Comparison of ENCODE assay signal across 19 mouse cellular contexts in genomic region chr6:146404876-146405275, GRCm38 (mm10).
A peak's percentile ranks its signal among the peaks of the same experiment; 100 is the strongest.
DNase-seq lines count a peak whose midpoint lies in the region; ATAC-seq lines count a peak whose summit lies in the region.
"Had no signal": no experiment of that assay in that cellular context is flagged by ENCODE, and none has a peak within 500 bp of the region (broad histone marks: within the 10 kb centered on the region; RNA-seq: fewer than 3 reads in every experiment).

No protein-coding gene starts in this region.

- no peaks in the 10 kb centered on the region for H3K9me3 ChIP-seq in forebrain, embryonic 13.5 days (replicated peaks)
- H3K9me3 ChIP-seq in forebrain, embryonic 11.5 days (ENCODE audit: control insufficient read depth, low read length): no peaks in the 10 kb centered on the region
- no peaks in the 10 kb centered on the region for H3K9me3 ChIP-seq in limb, embryonic 10.5 days (replicated peaks)
- H3K9me3 ChIP-seq: embryonic facial prominence, embryonic 12.5 days; G1E; hindbrain, embryonic 15.5 days; neural tube, embryonic 13.5 days; stomach, embryonic 15.5 days had no signal

- peak overlapping the region; percentile 14; the same call in 1 of the 2 replicates for H3K4me2 ChIP-seq in forebrain, embryonic 13.5 days
- no peak overlapping the region for H3K4me2 ChIP-seq in forebrain, embryonic 11.5 days (ENCODE audit: low read depth, low read length, severe bottlenecking)
- H3K4me2 ChIP-seq: embryonic facial prominence, embryonic 12.5 days; heart, embryonic 11.5 days; hindbrain, embryonic 15.5 days; neural tube, embryonic 13.5 days; stomach, embryonic 15.5 days had no signal

- H3K9ac ChIP-seq in forebrain, embryonic 13.5 days: 0 out of 2 replicates have a peak overlapping the region, but pooled peaks have one; percentile 12
- H3K9ac ChIP-seq in forebrain, embryonic 11.5 days (ENCODE audit: low read length): no peak overlapping the region
- H3K9ac ChIP-seq: embryonic facial prominence, embryonic 12.5 days; hindbrain, embryonic 15.5 days; neural tube, embryonic 13.5 days; stomach, embryonic 15.5 days had no signal

- peaks cover 21% of the 10 kb centered on the region for H3K4me1 ChIP-seq in forebrain, embryonic 13.5 days
- peaks cover 4% of the 10 kb centered on the region; the same call in 1 of the 2 replicates for H3K4me1 ChIP-seq in forebrain, embryonic 11.5 days (replicated peaks; ENCODE audit: control insufficient read depth, insufficient read depth, low read length)
- H3K4me1 ChIP-seq in limb, embryonic 10.5 days: peaks cover 29% of the 10 kb centered on the region

- no peak for ATAC-seq in forebrain, embryonic 13.5 days
- no peak for ATAC-seq in forebrain, embryonic 11.5 days (replicated peaks; ENCODE audit: low FRiP score)
- ATAC-seq: CD4-positive, CD25-positive, alpha-beta regulatory T cell, adult 4 months; intestine, embryonic 16.5 days had no signal

- no peaks in the 10 kb centered on the region for H3K36me3 ChIP-seq in forebrain, embryonic 13.5 days (ENCODE audit: poor library complexity, severe bottlenecking)
- no peaks in the 10 kb centered on the region for H3K36me3 ChIP-seq in forebrain, embryonic 11.5 days (ENCODE audit: control insufficient read depth, insufficient read depth, low read length)
- no peaks in the 10 kb centered on the region for H3K36me3 ChIP-seq in limb, embryonic 10.5 days
- H3K36me3 ChIP-seq: embryonic facial prominence, embryonic 12.5 days; hindbrain, embryonic 15.5 days; neural tube, embryonic 13.5 days; stomach, embryonic 15.5 days had no signal

- WGBS in forebrain, embryonic 13.5 days: 76% methylated on average over 4 of the region's 4 CpGs
- WGBS in forebrain, embryonic 11.5 days: 93% methylated on average over 4 of the region's 4 CpGs
- WGBS in limb, embryonic 10.5 days: 89% methylated on average over 4 of the region's 4 CpGs

- H3K4me3 ChIP-seq in forebrain, embryonic 13.5 days: no peak overlapping the region
- no peak overlapping the region for H3K4me3 ChIP-seq in forebrain, embryonic 11.5 days (ENCODE audit: low read depth, low read length)
- no peak overlapping the region for H3K4me3 ChIP-seq in limb, embryonic 10.5 days
- H3K4me3 ChIP-seq: embryonic facial prominence, embryonic 12.5 days; hindbrain, embryonic 15.5 days; layer of hippocampus, adult 2 months; neural tube, embryonic 13.5 days; stomach, embryonic 15.5 days had no signal

- H3K27ac ChIP-seq in forebrain, embryonic 13.5 days: peak overlapping the region; percentile 14; the same call in 1 of the 2 replicates
- no peak overlapping the region for H3K27ac ChIP-seq in forebrain, embryonic 11.5 days (ENCODE audit: low read depth, low read length)
- H3K27ac ChIP-seq in limb, embryonic 10.5 days: peak overlapping the region; percentile 6; the same call in 1 of the 2 replicates
- H3K27ac ChIP-seq: hindbrain, embryonic 15.5 days; kidney, postnatal 0 days; layer of hippocampus, adult 2 months; neural tube, embryonic 13.5 days; stomach, embryonic 15.5 days had no signal

- DNase-seq in forebrain, embryonic 11.5 days (ENCODE audit: low spot score): no peak
- DNase-seq in right cerebral cortex, adult 18-20 months: peak; percentile 76
- DNase-seq in right cerebral cortex, postnatal 10 days (ENCODE audit: low spot score in 2 of 2): no peak
- DNase-seq in limb, embryonic 10.5 days (ENCODE audit: low spot score): no peak
- no peak for DNase-seq in thymus, postnatal 10 days (ENCODE audit: low spot score in 2 of 2)
- DNase-seq in adrenal gland, adult 2 months: no peak
- DNase-seq in adrenal gland, postnatal 25 days: no peak
- DNase-seq: cerebellum, adult 11-12 months had no signal

- H3K27me3 ChIP-seq in forebrain, embryonic 13.5 days: no peaks in the 10 kb centered on the region
- no peaks in the 10 kb centered on the region for H3K27me3 ChIP-seq in forebrain, embryonic 11.5 days (ENCODE audit: control insufficient read depth, insufficient read depth, low read length)
- no peaks in the 10 kb centered on the region for H3K27me3 ChIP-seq in limb, embryonic 10.5 days (ENCODE audit: low read depth, poor library complexity, severe bottlenecking)
- H3K27me3 ChIP-seq: hindbrain, embryonic 15.5 days; neural tube, embryonic 13.5 days; stomach, embryonic 15.5 days had no signal
